Mouse (Mus musculus) heart, postnatal 25 days (tissue): ENCODE data around the gene B020011L13Rik. TPM values are rescaled to one million over a fixed set of nuclear protein-coding genes. Genes with fewer than 3 reads are reported as not detected.
"Not testable (repeated sequence)": the region's sequence is repeated elsewhere in the genome, so short reads cannot be mapped to it uniquely, and the experiment has no call there.

ENCODE experiments used
- DNase-seq: peaks from one replicate; pipeline ENCODE4 v3.0.0; 2022; ENCODE audit warnings: low spot score
- intact Hi-C: fragments of 180-260 bp; cut with DNase I; formaldehyde crosslinking; loops from one replicate; pipeline ENCODE4 v1.15.1; 2025
- total RNA-seq, 2 experiments: library from RNA; stranded (reverse); gene quantifications; 2 replicates each; pipeline ENCODE4 v1.2.3; 2021

The B020011L13Rik gene
- total RNA-seq, result not detected

- intact Hi-C loops, DNase-seq: not testable (repeated sequence)
These were observed at the start of gene B020011L13Rik for GRCm38 (mm10) chr1:117780833-117781232. Gene B020011L13Rik (plus strand): TSS chr1:117781133.

GRCm38 (mm10) chr1:117816271-117816670, 35.3 kb downstream of the B020011L13Rik start:
- intact Hi-C loops, DNase-seq: not testable (repeated sequence)

GRCm38 (mm10) chr1:117829781-117830180, 48.8 kb downstream of the B020011L13Rik start, which contains the start of gene Gm28360:
Gene Gm28360 (plus strand): TSS chr1:117830081.
- DNase-seq, intact Hi-C loops: not testable (repeated sequence)

GRCm38 (mm10) chr1:117851718-117852117, 70.8 kb downstream of the B020011L13Rik start:
- DNase-seq, intact Hi-C loops: not testable (repeated sequence)

Other genes starting within 250 kb of the B020011L13Rik start
- not detected for gene Gm28363, start 84.0 kb upstream of the B020011L13Rik start, total RNA-seq
- gene Gm28360, start 48.9 kb downstream of the B020011L13Rik start, total RNA-seq, result not detected
- gene Gm28168, start 146.9 kb downstream of the B020011L13Rik start, total RNA-seq, result not detected
- gene Gm7145, start 184.8 kb downstream of the B020011L13Rik start, total RNA-seq, result not detected